Mouse (Mus musculus) stomach, embryonic 16.5 days (tissue): ENCODE results near the gene Mycbpap. TPM values are rescaled to one million over a fixed set of nuclear protein-coding genes. Genes with fewer than 3 reads are reported as not detected.

Source experiments
- ATAC-seq: fragments of 200-750 bp; cut with Nextera tagmentation; 2 replicates; pipeline ENCODE4 v1.8.0; 2017; ENCODE audit warnings: moderate number of reproducible peaks, moderate TSS enrichment; ENCODE audit not compliant: insufficient read depth, low FRiP score
- H3K27ac ChIP-seq: fragments of 300-500 bp; sonication (generic); 2 replicates; pipeline ENCODE4 v1.5.1; 2014; ENCODE audit warnings: low read length
- H3K27me3 ChIP-seq: fragments of 300-500 bp; sonication (generic); 2 replicates; pipeline ENCODE4 v1.6.1; 2014; ENCODE audit warnings: low read length, control low read depth, mixed read lengths; ENCODE audit not compliant: control insufficient read depth, insufficient read depth
- H3K36me3 ChIP-seq: fragments of 300-500 bp; sonication (generic); 2 replicates; pipeline ENCODE4 v1.6.1; 2014; ENCODE audit warnings: low read length; ENCODE audit not compliant: control insufficient read depth, insufficient read depth
- H3K4me1 ChIP-seq: fragments of 300-500 bp; sonication (generic); 2 replicates; pipeline ENCODE4 v1.6.1; 2014; ENCODE audit warnings: low read length, control low read depth, mixed read lengths; ENCODE audit not compliant: control insufficient read depth, insufficient read depth
- H3K4me2 ChIP-seq: fragments of 300-500 bp; sonication (generic); 2 replicates; pipeline ENCODE4 v1.6.1; 2014; ENCODE audit warnings: low read depth, low read length, mixed read lengths
- H3K4me3 ChIP-seq: fragments of 300-500 bp; sonication (generic); replicated peaks from 2 replicates; pipeline ENCODE4 v1.5.1; 2014; ENCODE audit warnings: mild to moderate bottlenecking, low read length
- H3K9ac ChIP-seq: fragments of 300-500 bp; sonication (generic); 2 replicates; pipeline ENCODE4 v1.6.1; 2014; ENCODE audit warnings: low read length
- H3K9me3 ChIP-seq: fragments of 300-500 bp; sonication (generic); replicated peaks from 2 replicates; pipeline ENCODE4 v1.6.1; 2016; ENCODE audit warnings: low read length, control low read depth; ENCODE audit not compliant: control insufficient read depth
- whole genome bisulfite sequencing: fragments of 180-500 bp; shearing (Covaris S2); extraction: QIAGEN DNeasy Blood & Tissue Kit; methylation state at CpG from one replicate; pipeline ENCODE4 v1.1.7; 2014; 5-methylcytosine and 5-hydroxymethylcytosine counted together
- polyA plus RNA-seq: library from polyadenylated mRNA; unstranded; fragments of >200 nt; fragmentation: Nextera tagmentation; extraction: Ambion mirVana; gene quantifications from 2 replicates; pipeline ENCODE4 v1.2.1, GENCODE M21; 2015

Mycbpap gene
- polyA plus RNA-seq, 1 experiment from 2014 or later, result 2.8 TPM

DNA sequence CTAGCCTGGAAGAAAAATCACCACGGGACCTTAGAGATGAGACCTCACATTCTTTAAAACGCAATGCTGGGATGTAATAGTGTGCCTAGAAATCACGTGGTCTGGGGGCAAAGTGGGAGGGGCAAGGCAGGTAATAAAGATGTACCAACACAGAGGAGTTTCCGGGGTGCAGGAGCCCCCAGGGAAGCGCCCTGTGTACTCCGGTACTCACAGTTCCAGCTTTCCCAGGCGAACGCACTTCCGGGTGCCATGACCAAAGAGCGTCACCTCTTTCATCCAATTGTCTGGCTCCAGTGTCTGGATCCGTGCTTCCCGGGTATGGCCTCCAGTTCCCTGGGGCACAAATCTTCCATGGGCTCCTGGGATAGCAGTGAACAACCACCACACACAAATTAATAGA lies 21.8 kb upstream of the Mycbpap start:
- ATAC-seq, result no peak
- WGBS, result 86% methylated on average over 12 of the region's 12 CpGs
- no peaks in the 10 kb centered on the region for H3K27me3 ChIP-seq
- no peaks in the 10 kb centered on the region for H3K36me3 ChIP-seq
- H3K27ac ChIP-seq, result 0 out of 2 replicates have a peak overlapping the region, but pooled peaks have one; percentile 19
- no peak overlapping the region for H3K4me3 ChIP-seq
- peaks cover 5% of the 10 kb centered on the region; the same call in 1 of the 2 replicates for H3K4me1 ChIP-seq
- no peaks in the 10 kb centered on the region for H3K9me3 ChIP-seq
- H3K4me2 ChIP-seq, result no peak overlapping the region
- H3K9ac ChIP-seq, result no peak overlapping the region

DNA sequence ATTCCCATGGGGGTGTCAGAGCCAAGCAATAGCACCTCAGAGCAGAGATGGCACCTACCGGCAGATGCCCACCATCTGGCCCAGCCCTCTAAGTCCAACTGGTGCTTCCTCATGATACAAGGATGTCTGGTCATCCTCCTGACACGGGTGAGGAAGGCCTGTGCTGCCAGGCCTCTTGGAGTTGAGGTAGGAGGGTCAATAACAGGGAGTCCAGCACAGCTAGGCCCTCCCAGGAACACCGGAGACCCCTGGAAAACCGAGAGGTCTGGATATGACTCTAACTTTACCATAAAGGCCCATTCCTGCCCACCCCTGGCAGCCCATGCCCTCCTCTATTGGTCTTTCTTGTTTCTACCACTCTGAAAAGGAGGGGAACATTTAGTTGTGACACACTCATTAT lies 20.9 kb upstream of the Mycbpap start:
- Histone ChIP-seq H3K9ac (no peak overlapping the region), H3K36me3 (no peaks in the 10 kb centered on the region), H3K27ac (no peak overlapping the region), H3K9me3 (no peaks in the 10 kb centered on the region), H3K27me3 (no peaks in the 10 kb centered on the region), H3K4me1 (no peaks in the 10 kb centered on the region), H3K4me2 (no peak overlapping the region), H3K4me3 (no peak overlapping the region)
- WGBS, result 89% methylated on average over 4 of the region's 4 CpGs
- ATAC-seq, result no peak

DNA sequence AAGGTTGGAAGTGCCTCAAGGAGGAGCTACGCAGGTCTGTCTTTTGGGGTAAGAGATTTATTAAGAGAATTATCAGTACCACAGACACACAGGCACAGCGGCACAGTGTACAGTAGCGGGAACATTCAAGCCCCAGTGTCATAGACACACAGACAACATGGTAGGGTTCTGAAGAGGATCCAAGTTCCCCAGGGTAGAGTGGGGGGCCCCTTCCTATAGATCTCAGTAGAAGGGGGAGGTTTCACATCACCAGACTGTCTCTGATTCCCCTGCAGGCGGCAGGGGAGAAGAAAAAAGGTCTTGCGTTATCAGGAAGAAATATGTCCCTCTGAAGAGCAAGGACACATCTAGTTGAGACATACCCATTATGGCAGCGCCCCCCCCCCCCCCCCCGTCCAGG lies 18.2 kb upstream of the Mycbpap start:
- no peak for ATAC-seq
- no peak overlapping the region for H3K9ac ChIP-seq
- H3K27me3 ChIP-seq, result no peaks in the 10 kb centered on the region
- H3K4me1 ChIP-seq, result no peaks in the 10 kb centered on the region
- H3K9me3 ChIP-seq, result no peaks in the 10 kb centered on the region
- H3K4me2 ChIP-seq, result no peak overlapping the region
- no peak overlapping the region for H3K4me3 ChIP-seq
- H3K36me3 ChIP-seq, result no peaks in the 10 kb centered on the region
- 75% methylated on average over 7 of the region's 7 CpGs for whole genome bisulfite sequencing
- H3K27ac ChIP-seq, result no peak overlapping the region

DNA sequence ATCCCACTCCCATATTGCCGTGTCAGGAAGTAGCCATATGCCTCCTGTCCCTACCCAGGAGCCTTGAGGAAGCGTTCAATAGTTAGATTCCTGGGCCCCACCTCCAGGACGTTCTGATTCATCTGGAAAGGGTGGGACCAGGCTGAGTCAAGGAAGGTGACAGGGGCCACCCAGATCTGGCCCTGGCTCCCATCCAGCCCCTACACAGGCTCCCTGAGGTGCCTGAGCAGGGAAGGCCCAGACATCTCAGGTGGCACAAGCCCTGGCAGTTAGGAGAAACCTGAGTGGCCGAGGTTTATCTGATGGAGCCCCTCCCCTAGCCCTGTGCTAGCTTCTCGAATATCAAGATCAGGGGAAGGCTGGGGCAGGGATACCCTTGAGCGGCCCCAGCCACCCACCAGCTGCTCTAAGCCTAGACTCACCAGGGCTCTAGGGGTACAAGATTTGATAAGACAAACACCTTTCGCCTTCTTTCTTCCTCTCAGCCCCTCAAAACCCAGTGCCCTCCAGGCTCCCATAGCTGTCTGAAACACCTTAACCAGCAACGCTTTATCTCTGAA lies 17.3 kb upstream of the Mycbpap start:
- Histone ChIP-seq H3K4me1 (no peaks in the 10 kb centered on the region), H3K27ac (no peak overlapping the region), H3K4me2 (no peak overlapping the region), H3K9me3 (no peaks in the 10 kb centered on the region), H3K36me3 (no peaks in the 10 kb centered on the region), H3K4me3 (no peak overlapping the region), H3K9ac (no peak overlapping the region), H3K27me3 (no peaks in the 10 kb centered on the region)
- peak; percentile 70; the same call in 1 of the 2 replicates for ATAC-seq
- WGBS, result 52% methylated on average over 8 of the region's 8 CpGs

DNA sequence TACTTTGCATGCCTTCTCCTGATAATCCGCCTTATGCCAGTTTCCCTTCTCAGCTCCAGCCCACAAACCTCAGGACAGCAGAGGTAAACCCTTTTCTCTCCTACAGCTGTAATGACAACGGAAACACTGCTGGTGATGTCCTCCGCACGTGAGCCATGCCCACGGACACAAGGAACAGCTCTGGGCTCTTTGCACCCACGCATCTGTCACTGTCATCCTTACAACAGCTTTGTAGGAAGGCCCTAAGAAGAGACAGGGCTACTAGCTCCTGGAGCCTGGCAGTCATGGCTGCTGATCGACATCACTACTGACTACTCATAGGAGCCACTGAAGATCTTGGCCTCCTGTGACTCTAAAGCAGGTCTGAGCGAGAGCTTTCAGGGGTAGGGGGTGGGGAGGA lies 11.6 kb upstream of the Mycbpap start:
- Histone ChIP-seq H3K27ac (no peak overlapping the region), H3K4me1 (no peaks in the 10 kb centered on the region), H3K4me3 (no peak overlapping the region), H3K9me3 (no peaks in the 10 kb centered on the region), H3K9ac (no peak overlapping the region), H3K27me3 (no peaks in the 10 kb centered on the region), H3K36me3 (no peaks in the 10 kb centered on the region), H3K4me2 (no peak overlapping the region)
- no peak for ATAC-seq
- WGBS, result 71% methylated on average over 8 of the region's 8 CpGs

DNA sequence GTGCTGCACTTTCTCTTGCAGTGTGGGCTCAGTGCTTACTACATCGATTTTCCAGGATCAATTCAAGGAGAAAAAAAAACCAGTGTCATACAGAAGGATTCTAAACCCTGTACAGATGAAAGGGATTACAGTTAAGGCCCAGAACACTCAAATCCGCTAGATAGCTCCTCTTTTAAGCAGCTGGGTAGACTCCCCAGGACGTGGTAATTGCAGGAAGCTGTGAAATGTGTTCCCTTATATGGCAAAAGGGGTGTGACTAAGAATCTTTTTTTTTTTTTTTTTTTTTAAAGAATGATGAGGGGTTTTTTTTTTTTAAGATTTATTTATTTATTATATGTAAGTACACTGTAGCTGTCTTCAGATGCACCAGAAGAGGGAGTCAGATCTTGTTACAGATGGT lies 7.3 kb upstream of the Mycbpap start:
- Histone ChIP-seq H3K4me2 (no peak overlapping the region), H3K9ac (no peak overlapping the region), H3K4me1 (0 out of 2 replicates have a peak, but pooled peaks cover 2% of the 10 kb centered on the region), H3K27me3 (no peaks in the 10 kb centered on the region), H3K4me3 (no peak overlapping the region), H3K27ac (no peak overlapping the region), H3K9me3 (no peaks in the 10 kb centered on the region), H3K36me3 (no peaks in the 10 kb centered on the region)
- ATAC-seq, result no peak
- WGBS, result 36% methylated on average over 3 of the region's 3 CpGs

DNA sequence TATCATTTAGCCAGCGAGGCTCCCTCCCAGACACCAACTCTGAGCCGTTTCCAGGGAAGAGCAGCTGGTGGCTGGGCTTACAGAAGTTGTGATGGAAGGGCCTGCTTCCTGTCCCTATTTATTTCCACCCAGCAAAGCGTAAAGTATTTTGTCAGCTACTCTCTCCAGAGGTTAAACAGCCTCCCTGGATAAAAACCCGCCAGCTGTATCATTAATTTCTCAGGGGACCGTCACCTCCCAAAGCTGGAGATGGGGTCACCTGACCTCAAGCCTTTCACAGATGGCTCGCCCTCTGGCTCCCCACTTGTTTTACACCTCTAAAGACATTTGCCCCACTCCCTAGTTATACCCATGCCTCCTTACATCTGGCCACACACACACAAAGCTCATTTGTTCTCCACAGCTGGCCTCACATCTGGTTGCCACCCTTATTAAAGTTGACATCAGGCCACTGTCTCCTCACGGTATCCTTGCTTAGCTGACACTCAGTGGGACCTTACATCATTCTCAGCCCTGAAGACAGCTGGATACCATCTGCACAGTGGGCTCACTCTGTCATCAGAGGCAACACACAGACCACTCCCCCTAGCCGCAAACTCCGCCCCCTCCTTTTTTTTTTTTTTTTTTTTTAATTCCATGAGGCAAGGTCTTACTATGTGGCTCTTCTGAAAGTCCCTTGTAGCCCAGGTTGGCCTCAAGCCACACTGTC lies 4.8 kb upstream of the Mycbpap start:
- H3K4me1 ChIP-seq, result 0 out of 2 replicates have a peak, but pooled peaks cover 6% of the 10 kb centered on the region
- H3K4me3 ChIP-seq, result no peak overlapping the region
- H3K27ac ChIP-seq, result peak overlapping the region; percentile 16; the same call in 1 of the 2 replicates
- 41% methylated on average over 9 of the region's 9 CpGs for WGBS
- H3K9me3 ChIP-seq, result no peaks in the 10 kb centered on the region
- H3K9ac ChIP-seq, result no peak overlapping the region
- H3K27me3 ChIP-seq, result no peaks in the 10 kb centered on the region
- no peak overlapping the region for H3K4me2 ChIP-seq
- ATAC-seq, result peak; percentile 64
- no peaks in the 10 kb centered on the region for H3K36me3 ChIP-seq

DNA sequence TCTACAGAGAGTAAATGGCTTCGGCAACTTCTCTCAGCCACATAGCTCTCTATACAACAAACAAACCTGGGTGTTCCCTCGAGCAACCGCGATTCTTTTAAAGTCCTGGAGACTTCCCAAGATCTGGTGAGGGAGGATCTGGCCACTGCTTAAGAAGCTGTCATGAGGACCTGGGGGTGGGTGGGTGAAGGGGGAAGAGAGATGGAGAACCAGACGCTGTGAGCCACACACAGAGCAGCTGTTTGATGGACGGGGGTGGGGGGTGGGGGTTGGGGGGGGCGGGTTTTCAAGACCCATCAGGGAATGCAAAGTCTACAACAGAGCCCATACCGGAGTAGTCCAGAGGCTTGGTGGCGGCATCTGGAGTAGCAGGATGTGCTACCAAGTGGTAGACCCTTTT lies 8.1 kb downstream of the Mycbpap start:
- Histone ChIP-seq H3K4me2 (no peak overlapping the region), H3K4me3 (no peak overlapping the region), H3K27ac (no peak overlapping the region), H3K27me3 (no peaks in the 10 kb centered on the region), H3K9ac (no peak overlapping the region), H3K4me1 (0 out of 2 replicates have a peak, but pooled peaks cover 4% of the 10 kb centered on the region), H3K9me3 (no peaks in the 10 kb centered on the region), H3K36me3 (no peaks in the 10 kb centered on the region)
- 36% methylated on average over 9 of the region's 9 CpGs for WGBS
- ATAC-seq, result no peak

DNA sequence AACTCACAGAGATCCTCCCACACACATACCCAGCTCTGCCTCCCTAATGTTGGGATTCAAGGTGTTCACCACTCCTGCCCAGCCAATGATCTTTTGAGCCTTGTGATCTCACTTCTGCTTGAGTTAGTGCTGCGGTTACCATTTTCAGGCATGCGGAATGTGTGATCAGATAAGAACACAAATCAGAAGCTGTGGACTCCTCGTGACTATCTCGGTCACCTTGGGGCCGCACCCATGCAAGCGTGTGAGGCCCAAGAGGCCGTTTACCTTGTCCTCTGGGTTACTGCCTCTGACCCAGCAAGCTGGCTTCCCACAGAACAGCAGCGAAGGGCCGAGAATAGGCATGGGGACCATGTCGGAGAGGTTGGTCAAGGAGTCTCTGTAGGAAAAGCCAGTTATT lies 12.6 kb downstream of the Mycbpap start:
- WGBS, result 61% methylated on average over 10 of the region's 10 CpGs
- no peaks in the 10 kb centered on the region for H3K36me3 ChIP-seq
- no peak overlapping the region for H3K27ac ChIP-seq

More for the DNA sequence above, 12.6 kb downstream of the Mycbpap start:
- peak; percentile 54; the same call in 1 of the 2 replicates for ATAC-seq
- 0 out of 2 replicates have a peak, but pooled peaks cover 4% of the 10 kb centered on the region for H3K4me1 ChIP-seq
- no peak overlapping the region for H3K9ac ChIP-seq
- no peak overlapping the region for H3K4me3 ChIP-seq
- H3K4me2 ChIP-seq, result no peak overlapping the region
- no peaks in the 10 kb centered on the region for H3K27me3 ChIP-seq
- no peaks in the 10 kb centered on the region for H3K9me3 ChIP-seq
